Mouse (Mus musculus) small intestine, adult 2 months (tissue): ENCODE results near the gene Vim. TPM values are rescaled to one million over a fixed set of nuclear protein-coding genes. Genes with fewer than 3 reads are reported as not detected.

Experiments
- H3K27ac ChIP-seq: fragments of 200-500 bp; 2 replicates; pipeline ENCODE4 v1.5.1; 2012; ENCODE audit warnings: low read depth, low read length, control low read depth, inconsistent platforms; ENCODE audit not compliant: insufficient read depth
- H3K27me3 ChIP-seq: fragments of 200-500 bp; 2 replicates; pipeline ENCODE4 v1.6.1; 2012; ENCODE audit warnings: mild to moderate bottlenecking, moderate library complexity, low read length, inconsistent platforms; ENCODE audit not compliant: control insufficient read depth, insufficient read depth
- H3K36me3 ChIP-seq: fragments of 200-500 bp; 2 replicates; pipeline ENCODE4 v1.6.1; 2012; ENCODE audit warnings: mild to moderate bottlenecking, low read length, control low read depth, inconsistent platforms; ENCODE audit not compliant: control insufficient read depth, insufficient read depth
- H3K4me1 ChIP-seq: fragments of 200-500 bp; 2 replicates; pipeline ENCODE4 v1.6.1; 2012; ENCODE audit warnings: low read length, inconsistent platforms, mixed read lengths; ENCODE audit not compliant: control insufficient read depth, insufficient read depth, insufficient read length
- H3K4me3 ChIP-seq: fragments of 200-500 bp; 2 replicates; pipeline ENCODE4 v1.5.1; 2012; ENCODE audit warnings: low read depth, mild to moderate bottlenecking, control low read depth, inconsistent platforms, low read length, moderate library complexity
- CTCF ChIP-seq: fragments of 200-500 bp; IDR thresholded peaks from 2 replicates; pipeline ENCODE4 v1.5.1; 2012; ENCODE audit warnings: low read depth, mild to moderate bottlenecking, control low read depth, inconsistent platforms, low read length, moderate library complexity, mixed read lengths; ENCODE audit not compliant: insufficient replicate concordance, insufficient read length; ENCODE audit errors: extremely low read depth
- POLR2A ChIP-seq: fragments of 200-500 bp; IDR thresholded peaks from 2 replicates; pipeline ENCODE4 v1.6.1; 2012; ENCODE audit warnings: low read depth, mild to moderate bottlenecking, control low read depth, inconsistent platforms, low read length, moderate library complexity
- WGBS: fragments of 180-500 bp; shearing (Covaris S2); methylation state at CpG from one replicate; pipeline ENCODE4 v1.1.7; 2018; 5-methylcytosine and 5-hydroxymethylcytosine counted together
- polyA plus RNA-seq: library from polyadenylated mRNA; depleted of rRNA; stranded (reverse); fragments of >200 nt; gene quantifications from 2 replicates; pipeline ENCODE4 v1.2.3, GENCODE M21; 2012

The Vim gene
- polyA plus RNA-seq, 1 experiment = 287 TPM

GRCm38 (mm10) chr2:13553966-13554365 is 19.8 kb upstream of the Vim start:
- WGBS = 50% methylated on average over 2 of the region's 2 CpGs
- TF ChIP-seq POLR2A = no peak
- no peak for TF ChIP-seq CTCF
- no peaks in the 10 kb centered on the region for H3K27me3 ChIP-seq
- H3K36me3 ChIP-seq = no peaks in the 10 kb centered on the region
- no peak overlapping the region for H3K4me3 ChIP-seq
- peaks cover 5% of the 10 kb centered on the region; the same call in 1 of the 2 replicates for H3K4me1 ChIP-seq
- no peak overlapping the region for H3K27ac ChIP-seq

- Histone ChIP-seq H3K4me1 (peaks cover 5% of the 10 kb centered on the region; the same call in 1 of the 2 replicates), H3K27me3 (no peaks in the 10 kb centered on the region), H3K4me3 (no peak overlapping the region), H3K36me3 (no peaks in the 10 kb centered on the region), H3K27ac (no peak overlapping the region)
- TF ChIP-seq POLR2A (no peak), CTCF (no peak)
Observed at GRCm38 (mm10) chr2:13556239-13556638, 17.5 kb upstream of the Vim start.

GRCm38 (mm10) chr2:13557145-13558030 is 16.3 kb upstream of the Vim start:
- Histone ChIP-seq H3K27ac (peak overlapping the region; percentile 78), H3K4me3 (no peak overlapping the region), H3K36me3 (no peaks in the 10 kb centered on the region), H3K27me3 (no peaks in the 10 kb centered on the region), H3K4me1 (peaks cover 5% of the 10 kb centered on the region; the same call in 1 of the 2 replicates)
- TF ChIP-seq POLR2A (no peak), CTCF (no peak)
- WGBS = 63% methylated on average over 9 of the region's 9 CpGs

- H3K36me3 ChIP-seq = no peaks in the 10 kb centered on the region
- TF ChIP-seq POLR2A (no peak), CTCF (no peak)
- 31% methylated on average over 5 of the region's 5 CpGs for WGBS
- H3K4me1 ChIP-seq = peaks cover 5% of the 10 kb centered on the region; the same call in 1 of the 2 replicates
- no peak overlapping the region for H3K4me3 ChIP-seq
- no peaks in the 10 kb centered on the region for H3K27me3 ChIP-seq
- H3K27ac ChIP-seq = no peak overlapping the region
Observed at GRCm38 (mm10) chr2:13558607-13559262, 15.0 kb upstream of the Vim start.

- Histone ChIP-seq H3K4me3 (no peak overlapping the region), H3K27me3 (no peaks in the 10 kb centered on the region), H3K4me1 (peaks cover 5% of the 10 kb centered on the region; the same call in 1 of the 2 replicates), H3K27ac (no peak overlapping the region), H3K36me3 (no peaks in the 10 kb centered on the region)
- WGBS = 33% methylated on average over 5 of the region's 5 CpGs
- no peak for TF ChIP-seq POLR2A
- TF ChIP-seq CTCF = no peak
Observed at GRCm38 (mm10) chr2:13559303-13559702, 14.4 kb upstream of the Vim start.

GRCm38 (mm10) chr2:13559729-13560128 is 14.0 kb upstream of the Vim start:
- 80% methylated on average over 5 of the region's 5 CpGs for WGBS
- no peak overlapping the region for H3K27ac ChIP-seq
- H3K36me3 ChIP-seq = no peaks in the 10 kb centered on the region
- no peak overlapping the region for H3K4me3 ChIP-seq
- H3K4me1 ChIP-seq = peaks cover 5% of the 10 kb centered on the region; the same call in 1 of the 2 replicates
- no peak for TF ChIP-seq POLR2A
- no peak for TF ChIP-seq CTCF
- H3K27me3 ChIP-seq = no peaks in the 10 kb centered on the region

GRCm38 (mm10) chr2:13560396-13560795 is 13.3 kb upstream of the Vim start:
- WGBS = 84% methylated on average over 2 of the region's 2 CpGs

More at GRCm38 (mm10) chr2:13560396-13560795, 13.3 kb upstream of the Vim start:
- Histone ChIP-seq H3K27ac (no peak overlapping the region), H3K4me1 (peaks cover 5% of the 10 kb centered on the region; the same call in 1 of the 2 replicates), H3K4me3 (no peak overlapping the region), H3K27me3 (no peaks in the 10 kb centered on the region), H3K36me3 (no peaks in the 10 kb centered on the region)
- no peak for TF ChIP-seq CTCF
- TF ChIP-seq POLR2A = no peak
